Mouse (Mus musculus) kidney, postnatal 14 days (tissue): Measurements from ENCODE around the gene Fzd1.
A peak's percentile ranks its signal among the peaks of the same experiment; 100 is the strongest.

Experiments used
- DNase-seq: peaks from one replicate; pipeline ENCODE4 v3.0.0; 2022; ENCODE audit warnings: mixed read lengths

Gene Fzd1

DNA sequence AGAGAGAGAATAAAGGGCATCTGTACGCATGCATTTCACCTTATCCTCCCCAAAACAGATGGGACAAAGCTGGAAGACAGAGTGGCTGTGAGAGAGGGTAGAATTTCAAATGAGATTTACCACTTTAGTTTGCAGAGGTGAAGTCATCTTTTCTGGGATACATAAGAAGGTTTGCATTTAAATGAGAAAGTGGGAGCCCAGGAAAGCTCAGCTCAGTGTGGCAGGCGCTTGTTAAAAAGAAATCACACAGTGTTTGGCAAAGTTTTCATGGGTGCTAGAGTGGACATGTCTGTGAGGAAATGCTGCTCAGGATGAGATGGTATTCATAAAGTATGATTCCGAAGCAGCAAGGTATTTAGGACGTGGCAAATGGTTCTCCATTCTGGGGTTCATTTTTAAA is 15.1 kb downstream of the Fzd1 start:
- DNase-seq = no peak

DNA sequence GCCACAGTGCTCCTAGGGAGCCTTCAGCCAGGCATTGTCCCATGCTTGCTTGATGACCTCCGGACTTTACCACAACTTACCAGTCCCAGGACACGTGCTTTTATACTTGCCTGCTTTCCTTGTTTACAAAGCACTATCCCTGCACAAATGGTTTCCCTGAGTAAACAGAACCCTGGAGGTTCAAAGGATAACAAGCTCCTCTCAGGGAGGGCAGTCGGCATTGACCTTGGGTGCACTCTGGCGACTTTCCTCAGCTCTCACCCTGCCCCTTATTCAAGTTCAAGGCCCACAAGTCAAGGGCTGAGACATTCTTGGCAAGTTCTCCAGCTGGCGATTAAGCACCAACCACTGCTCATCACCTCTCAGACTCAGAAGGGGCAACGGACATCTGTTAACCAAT is 20.8 kb downstream of the Fzd1 start:
- DNase-seq = peak; percentile 83

DNA sequence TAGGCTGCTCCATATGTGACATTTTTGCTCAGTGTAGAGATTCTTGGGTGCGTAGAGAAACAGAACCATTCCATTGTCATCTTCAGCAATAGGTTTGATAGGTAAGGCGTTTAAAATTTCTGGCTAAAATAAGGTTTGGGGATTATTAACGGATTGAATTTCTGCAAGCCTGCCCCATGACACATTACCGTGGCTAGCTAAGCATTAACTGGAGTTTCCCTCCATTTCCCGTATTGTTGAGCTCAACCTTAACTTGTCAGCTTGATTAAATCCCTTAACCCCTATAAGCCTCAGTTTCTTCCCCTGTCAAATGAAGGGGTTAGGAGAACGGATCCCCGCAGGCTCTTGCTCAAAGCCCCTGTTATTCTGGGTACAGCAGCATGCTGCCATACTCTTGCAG is 22.4 kb downstream of the Fzd1 start:
- peak; percentile 14 for DNase-seq

DNA sequence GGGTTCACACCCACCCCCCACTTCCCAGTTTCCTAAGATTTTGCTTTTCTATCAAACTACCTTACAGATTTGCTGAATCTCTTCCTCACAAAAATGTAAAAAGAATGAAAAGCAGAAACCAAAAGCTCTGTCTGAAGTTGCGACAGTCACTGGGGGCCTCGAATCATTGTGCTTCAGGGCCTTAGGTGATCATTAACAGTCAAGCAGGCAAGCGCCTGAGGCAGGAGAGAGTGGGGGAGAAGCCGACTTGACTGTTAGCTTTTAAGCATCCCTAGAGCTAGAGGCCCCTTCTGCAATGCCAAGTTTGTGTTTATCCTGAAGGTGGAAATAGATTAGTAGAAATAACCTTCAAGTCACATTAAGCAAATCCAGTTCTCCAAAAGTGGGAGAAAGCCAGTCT is 24.6 kb downstream of the Fzd1 start:
- DNase-seq = peak; percentile 41

DNA sequence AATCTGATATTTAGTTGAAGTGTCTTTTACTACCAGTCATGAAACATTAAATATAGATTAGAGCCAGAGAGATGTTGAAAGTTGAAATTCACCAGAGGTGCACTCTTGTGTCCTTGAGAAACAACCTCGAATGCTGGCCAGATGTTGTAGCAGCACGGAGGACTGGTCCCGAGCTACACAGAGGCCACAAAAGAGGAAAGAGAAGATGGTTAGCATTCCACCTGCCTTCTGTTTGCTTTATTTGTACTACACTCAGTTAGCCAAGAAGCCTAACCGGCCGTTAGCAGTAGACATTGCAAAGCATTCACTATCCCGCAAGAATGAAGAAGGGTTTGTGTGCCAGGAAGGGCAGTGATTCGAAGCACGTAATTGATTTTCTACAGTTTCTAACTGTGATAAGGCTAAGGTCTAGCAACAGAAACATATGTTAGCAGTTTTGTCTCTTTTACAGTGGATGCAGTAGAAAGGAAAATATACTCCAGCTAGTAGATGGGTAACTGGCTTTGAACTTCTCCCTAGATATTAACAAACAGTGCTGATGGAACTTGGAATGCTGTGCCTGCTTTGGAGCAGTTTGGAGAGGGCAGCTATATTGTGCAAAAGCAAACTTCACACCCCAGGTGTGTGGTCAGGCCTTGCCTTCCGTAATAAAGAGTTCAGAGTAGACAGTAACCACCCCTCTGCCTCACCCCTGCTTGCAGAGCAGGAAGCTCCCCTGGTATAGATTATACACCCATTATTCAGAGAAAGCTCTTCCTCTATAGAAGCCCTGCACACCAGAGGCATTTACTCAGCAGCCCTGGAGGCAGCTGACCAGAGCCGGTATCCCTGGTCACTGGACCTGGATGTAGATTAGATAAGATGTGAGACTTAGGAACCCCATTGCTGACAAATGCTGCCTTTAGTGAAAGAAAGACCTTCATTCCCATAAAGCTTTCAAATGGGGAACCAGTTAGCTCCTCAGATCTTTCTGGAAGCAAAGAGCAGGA is 25.3 kb downstream of the Fzd1 start:
- peak; percentile 24 for DNase-seq

DNA sequence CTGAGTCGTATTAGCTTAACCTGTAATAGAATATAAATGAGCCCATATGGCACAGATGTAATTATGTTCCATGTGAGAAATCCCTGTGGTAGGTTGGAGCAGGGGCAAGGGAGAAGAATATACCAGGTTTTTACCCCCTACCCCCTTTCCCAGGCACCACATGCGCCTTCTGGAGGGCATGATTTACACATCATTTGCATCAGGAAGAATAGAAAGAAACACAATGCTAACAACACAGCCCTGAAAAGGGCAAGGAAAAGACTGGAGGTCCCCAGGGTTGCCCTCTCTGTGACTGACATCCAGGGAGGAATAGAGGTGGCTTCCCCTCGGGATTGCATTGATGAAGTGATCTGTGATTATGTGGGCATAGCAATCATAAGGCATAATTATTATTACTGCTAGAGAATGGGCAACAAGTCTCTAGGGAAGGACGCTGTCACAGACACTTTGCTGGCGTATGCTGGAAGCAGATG is 26.1 kb downstream of the Fzd1 start:
- no peak for DNase-seq

DNA sequence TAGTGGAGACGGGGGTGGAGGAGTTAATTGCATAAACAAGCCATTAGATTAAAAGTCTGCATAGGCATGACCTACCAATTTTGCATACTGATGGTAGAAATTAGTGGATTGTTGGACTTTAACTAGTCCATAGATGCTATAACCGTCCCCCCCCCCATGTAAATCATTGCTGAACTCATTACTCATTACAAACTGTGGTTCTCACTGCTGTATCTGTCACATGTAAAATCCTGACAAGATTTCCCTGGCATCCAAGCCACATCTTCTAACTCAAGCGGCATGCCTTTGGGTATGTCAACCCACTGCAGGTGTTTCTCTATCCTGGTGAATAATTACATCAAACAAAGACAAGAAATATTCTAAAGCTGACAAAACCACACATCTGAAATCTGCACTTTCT is 26.8 kb downstream of the Fzd1 start:
- peak; percentile 56 for DNase-seq
